Mouse (Mus musculus): ENCODE measurements around the gene Map3k20.

DNA sequence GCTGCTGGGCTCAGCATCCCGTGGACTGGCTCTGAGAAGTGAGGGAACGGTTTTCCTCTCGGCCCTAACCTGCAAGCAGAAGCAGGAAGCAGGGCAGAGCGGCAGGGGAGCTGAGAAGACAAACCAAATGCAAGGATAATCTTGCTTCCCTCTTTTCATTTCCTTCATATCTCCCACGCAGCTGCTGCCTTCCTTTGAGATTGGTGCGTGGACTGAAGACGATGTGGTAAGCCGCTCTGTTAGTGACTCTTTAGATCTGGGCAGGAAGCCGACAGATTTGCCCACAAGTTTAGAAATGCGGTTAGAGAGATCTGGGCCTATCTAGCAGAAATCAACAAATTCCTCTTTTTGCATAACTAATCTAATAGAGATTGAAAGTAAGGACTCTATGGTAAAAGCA lies 124.5 kb downstream of the Map3k20 start:
- TF ChIP-seq MAFK (IDR thresholded peaks at IDR 0.05; ENCODE audit: insufficient read depth, low read depth, low read length), result no peak
- no peak for TF ChIP-seq CHD2 (IDR thresholded peaks at IDR 0.05; ENCODE audit: low read depth, low read length)
- no peak for TF ChIP-seq HCFC1 (IDR thresholded peaks at IDR 0.05; ENCODE audit: borderline replicate concordance, insufficient read depth, low read length)

All from ES-E14 (cell line).